Mouse (Mus musculus): Measurements from ENCODE around the gene Rbsn. TPM values are rescaled to one million over a fixed set of nuclear protein-coding genes. Genes with fewer than 3 reads are reported as not detected.
A peak's percentile ranks its signal among the peaks of the same experiment; 100 is the strongest.

Rbsn gene
- polyA plus RNA-seq (2017; shearing (Covaris generic)), result 10 to 100 TPM; 10.1 to 11.9 (median 11.5) TPM

DNA sequence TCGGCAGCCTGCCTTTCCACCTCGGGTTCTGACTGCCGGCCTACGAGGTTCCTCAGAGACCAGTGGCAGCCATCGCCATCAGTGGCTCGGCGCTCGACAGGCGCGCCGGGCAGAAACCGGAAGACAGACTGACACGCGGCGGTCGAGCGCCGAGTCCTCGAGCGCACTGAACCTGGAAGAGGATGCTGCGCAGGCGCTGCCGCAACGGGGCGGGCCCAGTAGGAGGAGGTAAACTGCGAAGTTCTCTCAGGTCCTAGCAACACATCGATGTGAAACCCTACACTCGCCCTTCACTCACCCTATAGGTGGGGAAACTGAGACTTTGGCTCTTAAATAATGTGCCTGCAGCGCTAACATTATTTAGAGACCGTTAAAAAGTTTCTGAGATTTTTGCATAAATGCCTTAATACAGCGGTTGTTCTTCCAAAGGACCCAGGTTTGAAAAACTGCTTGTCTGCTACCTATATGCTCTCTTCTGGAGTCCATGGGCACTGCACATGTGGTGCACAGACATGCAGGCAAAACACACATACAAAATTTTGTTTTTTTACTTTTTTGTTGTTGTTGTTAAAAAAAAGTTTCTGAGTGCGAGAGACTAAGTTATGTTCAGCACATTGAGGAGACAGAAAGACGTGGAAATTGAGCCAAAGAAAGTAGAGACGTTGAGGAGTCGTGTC lies at the start of gene Rbsn:
Gene Rbsn, minus strand, starts transcription at position 153 of the 677 bp plus-strand sequence.
- ATAC-seq, result peak; percentile 98

DNA sequence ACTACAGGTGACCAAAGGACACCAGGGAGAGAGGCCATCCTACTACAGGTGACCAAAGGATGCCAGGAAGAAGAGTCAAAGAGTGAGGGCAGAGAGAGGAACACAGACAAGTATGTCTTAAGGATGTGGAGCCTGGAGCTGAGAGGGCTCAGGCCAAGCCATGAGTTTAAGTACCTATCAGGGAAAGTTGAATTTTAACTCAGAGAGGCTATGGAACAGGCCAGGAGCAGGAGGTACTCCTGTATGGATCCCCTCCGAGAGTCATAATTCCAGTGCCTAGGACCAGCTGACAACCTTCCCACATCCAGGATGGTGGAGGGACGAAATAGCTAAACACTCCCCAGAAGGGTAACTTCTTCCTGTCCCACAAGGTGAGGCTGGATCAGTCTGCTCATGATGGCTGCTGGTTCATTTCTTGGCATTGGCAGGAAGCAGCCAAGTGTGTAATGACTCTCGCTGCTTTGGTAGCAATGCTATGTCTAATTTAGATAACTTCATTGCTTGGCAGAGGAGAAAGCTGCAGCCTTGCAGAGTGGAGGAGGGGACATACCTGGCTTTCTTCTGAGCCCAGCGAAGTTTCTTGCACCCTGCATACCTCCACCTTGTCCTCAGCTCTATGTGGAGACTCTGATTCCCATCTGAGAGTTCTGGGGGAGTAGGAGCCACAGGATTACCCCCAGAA lies 46.6 kb upstream of the Rbsn start:
- ATAC-seq, result no peak

- ATAC-seq, result no peak
These were observed 40.6 kb upstream of the Rbsn start for GRCm38 (mm10) chr6:92255346-92255745.

- ATAC-seq, result no peak
These were observed 38.6 kb upstream of the Rbsn start for GRCm38 (mm10) chr6:92253253-92253870.

GRCm38 (mm10) chr6:92247215-92247919 lies 32.6 kb upstream of the Rbsn start:
- ATAC-seq, result no peak

DNA sequence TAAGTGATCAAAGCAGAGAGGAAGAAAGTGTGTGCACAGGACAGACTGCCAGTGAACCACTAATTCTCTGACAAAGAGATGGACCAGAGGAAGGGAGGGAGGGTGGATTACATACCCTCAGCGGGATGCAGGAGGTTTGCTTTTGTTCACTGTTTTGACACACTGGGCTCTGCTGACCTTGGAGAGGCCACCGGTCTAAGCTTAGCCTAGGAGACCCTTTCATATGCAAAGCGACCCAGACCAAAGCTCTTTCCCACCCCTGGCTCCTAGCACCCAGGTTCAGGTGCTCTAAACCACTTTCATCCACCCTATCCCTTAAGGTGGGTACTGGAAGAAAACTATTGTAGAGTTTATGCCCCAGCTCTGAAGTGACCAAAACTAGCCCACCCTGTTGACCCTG lies 31.6 kb upstream of the Rbsn start:
- ATAC-seq, result no peak

DNA sequence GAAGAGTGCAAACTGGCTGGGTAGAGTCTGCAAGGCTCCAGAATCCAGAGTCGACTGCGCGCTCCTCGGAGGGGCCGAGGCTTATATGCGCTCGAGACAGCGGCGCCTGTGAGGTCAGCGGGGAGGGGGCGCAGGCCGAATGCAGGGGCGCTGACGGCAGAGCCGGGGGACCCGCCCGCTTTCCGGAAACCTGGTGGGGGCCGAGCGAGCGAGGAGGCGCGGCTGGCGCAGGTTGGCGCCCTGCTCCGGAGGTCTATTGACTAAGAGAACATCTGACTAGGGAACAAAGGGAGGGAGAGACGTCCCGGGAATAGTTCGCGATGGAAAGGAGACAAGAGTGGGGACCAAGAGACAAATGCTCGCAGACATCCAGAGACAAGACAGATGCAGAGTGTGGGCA lies 29.9 kb upstream of the Rbsn start, which contains the start of gene Trh:
Gene Trh, minus strand, starts transcription at position 60 of the 400 bp plus-strand sequence.
- ATAC-seq, result no peak

- ATAC-seq, result peak; percentile 67
These were observed 26.6 kb upstream of the Rbsn start for GRCm38 (mm10) chr6:92241178-92241906.

DNA sequence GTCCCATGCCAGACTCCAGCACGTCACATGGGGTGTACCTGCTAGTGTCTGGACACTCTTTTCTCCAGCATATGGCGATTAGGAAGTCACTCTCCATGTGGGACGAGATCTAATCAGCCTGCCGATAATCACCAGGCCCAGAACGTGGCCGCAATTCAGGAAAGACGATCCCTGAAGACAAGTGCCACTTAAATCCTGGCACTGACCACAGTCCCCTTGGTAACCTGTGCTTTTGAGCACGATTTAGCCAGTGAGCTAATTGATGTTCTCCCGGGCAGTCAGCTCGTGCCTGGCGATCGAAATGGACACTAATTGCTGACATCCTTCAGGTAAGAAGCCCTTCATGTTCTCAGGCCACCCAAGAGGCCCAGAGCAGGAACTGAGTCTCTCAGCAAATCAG lies 20.3 kb upstream of the Rbsn start:
- ATAC-seq, result no peak

DNA sequence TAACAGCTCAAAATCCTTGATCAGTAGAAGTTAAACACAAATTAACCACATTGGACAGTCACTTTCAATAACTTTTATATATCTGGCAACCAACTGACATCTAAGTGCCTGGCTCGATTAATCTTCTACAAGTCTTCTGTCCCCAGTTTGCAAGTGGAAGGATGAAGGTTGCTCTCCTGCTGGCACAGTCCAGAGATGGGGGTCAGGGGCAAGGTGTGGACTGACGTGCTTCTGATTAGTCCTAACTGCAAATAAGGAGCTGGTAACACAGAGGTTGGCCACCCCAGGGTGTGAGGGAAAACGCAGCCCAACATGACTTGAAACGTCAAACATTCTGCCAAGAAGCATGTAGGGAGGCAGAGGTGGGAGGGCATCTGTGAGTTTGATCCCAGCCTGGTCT lies 17.0 kb upstream of the Rbsn start:
- no peak for ATAC-seq

GRCm38 (mm10) chr6:92231356-92231755 lies 16.6 kb upstream of the Rbsn start:
- ATAC-seq, result no peak

DNA sequence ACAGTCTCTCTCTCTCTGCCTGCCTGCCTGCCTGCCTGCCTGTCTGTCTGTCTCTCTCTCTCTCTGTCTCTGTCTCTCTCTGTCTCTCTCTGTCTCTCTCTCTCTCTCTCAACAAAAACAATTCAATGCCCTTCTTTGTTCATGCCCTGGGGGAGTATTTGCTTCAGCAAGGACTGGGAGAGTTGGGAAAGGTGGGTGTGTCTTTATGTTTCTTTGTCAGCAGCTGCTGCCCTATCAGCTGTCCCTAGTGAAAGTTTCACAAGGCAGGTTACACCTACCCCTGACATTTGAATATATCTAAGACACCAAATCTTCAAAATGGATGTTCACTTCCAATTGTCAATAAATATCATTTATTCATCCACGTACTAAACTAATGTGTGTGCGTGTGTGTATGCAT lies 14.9 kb upstream of the Rbsn start:
- ATAC-seq, result no peak

DNA sequence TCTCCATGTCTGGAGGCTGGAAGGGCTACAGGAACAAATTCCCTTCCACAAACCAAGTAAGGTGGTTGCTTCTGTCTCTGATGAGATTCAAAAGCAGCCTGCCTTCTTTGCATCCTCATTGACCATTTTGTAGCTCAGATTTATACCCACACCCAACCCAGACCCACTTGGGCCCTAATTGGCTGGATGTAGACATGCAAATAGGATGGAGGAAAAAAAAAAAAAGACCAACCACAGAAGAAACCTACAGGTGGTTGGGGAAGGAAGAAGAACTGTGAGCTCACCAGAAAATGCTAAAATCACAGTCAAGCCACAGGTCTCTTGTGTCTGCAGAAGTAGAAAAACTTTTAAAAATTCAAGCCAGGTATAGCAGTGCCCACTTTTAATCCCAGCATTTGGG lies 14.4 kb upstream of the Rbsn start:
- no peak for ATAC-seq

- ATAC-seq, result no peak
These were observed 10.3 kb upstream of the Rbsn start for GRCm38 (mm10) chr6:92224981-92225380.

DNA sequence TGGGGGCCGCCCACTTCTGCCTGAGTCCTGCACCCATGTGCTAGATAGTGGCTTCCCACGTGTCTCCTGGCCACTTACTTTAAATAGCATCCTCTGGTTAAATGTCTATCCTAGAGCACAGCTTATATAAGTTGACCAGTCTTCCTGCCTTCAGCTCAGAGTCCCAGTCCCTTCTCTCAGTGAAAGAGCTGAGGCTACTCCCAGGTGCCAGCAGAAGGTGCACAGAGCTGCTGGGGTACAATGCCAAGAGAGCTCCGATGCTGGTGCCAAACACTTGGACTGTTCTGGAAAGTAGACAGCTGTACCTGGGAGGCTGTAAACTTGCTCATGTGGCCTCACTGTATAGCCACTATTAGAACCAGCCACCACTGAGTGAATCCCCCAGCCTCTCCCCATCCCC lies 7.3 kb upstream of the Rbsn start:
- ATAC-seq, result no peak

DNA sequence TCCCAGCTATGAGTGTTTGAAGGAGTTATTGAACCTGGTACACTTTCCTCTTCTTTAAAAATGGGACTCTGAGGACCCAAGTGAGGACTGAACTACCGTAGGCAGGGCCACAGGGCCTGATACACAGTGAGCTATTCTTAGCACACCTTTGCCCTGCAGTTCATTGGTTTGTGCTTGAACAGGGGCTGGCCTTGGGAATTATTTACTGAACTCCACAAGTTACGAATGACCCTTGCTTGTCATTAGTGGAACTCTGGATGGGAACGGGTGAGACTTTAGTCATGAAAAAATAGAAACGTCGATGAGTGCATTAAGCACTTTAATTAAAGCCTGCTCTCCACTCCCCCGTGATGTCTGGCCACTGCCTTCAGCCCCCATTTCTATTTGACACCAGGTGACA lies 6.9 kb upstream of the Rbsn start:
- ATAC-seq, result no peak

DNA sequence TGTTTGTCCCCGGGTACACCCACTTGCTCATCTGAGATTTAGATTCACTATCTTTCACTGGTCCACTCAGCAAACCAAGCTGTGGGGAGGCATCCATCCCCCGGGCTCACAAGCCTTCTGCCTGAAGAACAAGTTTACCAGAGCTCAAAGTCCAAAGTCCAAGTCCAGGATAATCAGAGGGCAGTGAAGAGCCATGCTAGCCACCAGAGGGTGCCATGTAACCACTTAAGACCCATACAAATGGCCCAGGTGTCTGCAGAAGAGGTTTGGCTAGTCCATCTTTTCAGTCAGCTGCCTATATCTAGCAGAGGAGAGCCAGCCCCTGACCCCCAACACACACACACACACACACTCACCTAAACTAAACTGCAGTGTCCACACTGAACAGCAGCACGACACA lies 4.7 kb upstream of the Rbsn start:
- ATAC-seq, result no peak

DNA sequence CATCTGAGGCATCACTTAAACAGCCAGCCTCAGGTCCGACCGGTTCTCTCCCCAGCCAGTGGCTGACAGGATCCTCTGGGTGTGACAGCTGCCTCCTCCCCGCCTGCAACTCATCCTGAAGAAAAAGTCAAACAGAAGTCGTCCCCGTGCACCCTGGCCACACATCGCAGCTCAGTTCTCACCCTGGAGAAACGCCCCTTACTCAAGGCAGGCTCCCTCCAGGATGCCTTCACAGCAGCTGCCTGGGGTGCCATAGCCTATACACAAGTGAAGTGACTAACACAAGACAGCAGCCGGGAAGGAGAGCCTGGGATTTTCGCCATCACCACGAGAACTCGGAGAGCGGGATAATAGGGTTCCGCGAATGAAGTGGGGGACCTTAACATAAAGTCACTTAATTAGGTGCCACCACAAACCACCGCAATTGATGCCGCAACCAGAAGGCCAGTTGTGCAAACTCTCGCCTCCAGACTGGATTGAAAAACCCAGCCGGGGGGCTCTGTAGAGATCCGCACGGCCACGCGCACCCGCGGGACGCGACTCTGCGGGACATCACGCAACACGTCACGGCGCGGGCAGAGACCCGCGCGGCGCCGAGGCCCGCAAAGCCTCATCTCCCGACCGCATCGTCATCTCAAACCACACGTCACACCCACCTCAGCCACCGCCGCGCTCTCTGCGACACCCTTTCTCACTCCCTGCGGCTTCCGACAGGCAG lies 511 bp downstream of the Rbsn start:
- ATAC-seq, result peak; percentile 23

GRCm38 (mm10) chr6:92199414-92199813 lies 15.3 kb downstream of the Rbsn start:
- ATAC-seq, result no peak

- peak; percentile 34 for ATAC-seq
These were observed 30.5 kb downstream of the Rbsn start for GRCm38 (mm10) chr6:92184178-92184577.

DNA sequence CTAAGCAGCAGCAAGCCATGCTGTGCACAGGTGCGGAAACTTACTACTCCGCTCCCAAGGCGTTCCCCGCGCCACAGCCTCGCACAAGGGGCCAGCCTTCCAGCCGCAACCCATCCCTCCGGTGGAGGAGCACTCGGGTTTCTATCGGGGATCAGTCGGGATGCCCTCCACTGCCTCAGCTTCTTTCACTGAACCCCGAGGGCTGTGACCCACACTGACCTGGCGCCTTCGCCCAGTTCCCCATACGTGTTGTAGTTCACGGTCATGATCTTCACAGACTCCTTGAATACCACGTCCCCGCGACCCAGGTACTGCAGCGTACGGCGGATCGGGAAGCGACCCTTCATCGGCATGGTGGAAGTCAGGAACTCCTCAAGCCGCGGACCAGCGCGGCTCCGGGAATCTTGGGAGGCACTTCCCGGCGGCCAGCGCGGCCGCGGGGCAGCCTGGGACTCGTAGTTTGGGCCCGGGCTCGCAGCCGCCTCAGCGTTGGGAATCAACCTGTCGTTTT lies 31.0 kb downstream of the Rbsn start, which contains the start of gene Mrps25:
Gene Mrps25, minus strand, starts transcription at position 413 of the 511 bp plus-strand sequence.
- peak; percentile 74 for ATAC-seq

DNA sequence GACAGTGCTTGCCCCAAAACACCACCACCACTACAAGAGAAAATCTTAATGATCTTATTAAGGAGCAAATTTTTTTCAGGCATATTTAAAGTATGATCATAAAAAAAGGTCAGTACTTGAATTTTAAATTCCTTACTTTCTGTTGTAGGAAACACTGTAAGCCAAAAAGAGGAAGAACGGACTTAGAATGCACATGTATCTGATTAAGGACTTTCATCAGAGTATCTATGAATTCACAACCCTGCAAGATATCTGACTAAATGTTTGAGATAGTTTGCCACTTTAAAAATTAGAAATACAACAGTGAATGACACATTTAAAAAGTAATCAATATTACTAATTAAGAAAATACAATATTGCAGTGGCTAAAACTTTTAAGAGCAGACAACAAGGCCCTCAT lies 38.3 kb downstream of the Rbsn start:
- ATAC-seq, result no peak

Data from inflammation-experienced regulatory T-cells, adult 6 months (primary cell).